Mouse (Mus musculus) thymus, postnatal 14 days (tissue): Measurements from ENCODE around the gene Terf2.
A peak's percentile ranks its signal among the peaks of the same experiment; 100 is the strongest.
"Not testable (repeated sequence)": the region's sequence is repeated elsewhere in the genome, so short reads cannot be mapped to it uniquely, and the experiment has no call there.

Experiments
- DNase-seq: peaks from one replicate; pipeline ENCODE4 v3.0.0; 2021

Gene Terf2

DNA sequence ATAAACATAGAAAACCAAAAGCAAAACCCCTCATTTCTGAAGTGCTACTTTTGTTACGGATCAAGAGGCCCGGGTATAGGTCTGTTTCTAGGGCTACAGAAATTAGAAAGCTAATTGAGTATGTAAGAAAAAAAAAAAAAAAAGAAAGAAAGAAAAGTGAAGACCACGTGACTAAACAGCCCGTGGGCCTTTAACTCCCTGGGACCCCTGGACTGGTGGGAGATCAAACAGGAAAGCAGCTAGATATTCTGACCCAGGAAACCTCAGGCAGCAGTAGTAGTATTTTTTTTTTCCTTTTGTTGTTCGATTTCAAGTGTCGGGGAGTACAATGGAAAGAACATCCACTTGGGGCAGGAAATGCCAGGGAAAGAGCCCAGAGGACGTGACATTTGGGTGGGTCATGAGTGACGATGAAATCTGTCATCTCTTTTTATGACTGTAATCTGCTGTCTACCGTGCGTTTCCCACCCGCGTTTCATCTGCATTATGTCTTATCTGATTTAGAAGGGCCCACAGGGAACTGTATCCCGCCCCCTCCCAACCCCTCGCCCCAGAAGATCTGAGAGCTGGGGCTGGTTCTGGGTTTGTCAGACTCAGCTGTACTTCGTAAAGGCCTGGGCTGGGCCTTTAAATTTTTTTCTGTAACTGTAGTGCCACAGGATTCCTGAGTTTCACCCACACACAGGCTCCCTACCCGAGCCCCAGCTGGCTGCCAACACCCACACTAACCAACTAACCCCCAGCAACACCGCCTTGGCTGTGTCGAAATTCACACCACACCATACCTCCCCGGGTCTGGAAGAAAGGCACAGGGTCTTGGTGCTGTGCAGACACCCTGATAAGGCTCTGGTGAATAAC, 18.0 kb upstream of the Terf2 start:
- no peak for DNase-seq

DNA sequence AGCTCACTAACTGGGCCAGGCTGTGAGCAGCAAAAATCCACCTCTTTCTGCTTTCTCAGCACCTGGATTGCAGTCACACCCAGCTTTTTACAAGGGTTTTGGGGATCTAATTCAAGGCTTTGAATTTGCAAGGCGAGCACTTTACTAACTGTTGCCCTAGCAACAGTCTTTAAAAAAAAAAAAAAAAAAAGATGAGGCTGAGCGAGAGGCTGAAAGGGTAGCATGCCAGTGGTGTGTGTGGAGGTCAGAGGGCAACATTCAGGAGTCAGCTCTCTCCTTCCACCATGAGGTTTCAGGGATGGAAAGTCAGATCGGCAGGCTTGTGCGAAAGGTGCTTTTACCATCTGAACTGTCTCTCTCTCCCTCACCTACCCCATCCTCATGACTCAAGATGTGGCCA, 16.9 kb upstream of the Terf2 start:
- no peak for DNase-seq

DNA sequence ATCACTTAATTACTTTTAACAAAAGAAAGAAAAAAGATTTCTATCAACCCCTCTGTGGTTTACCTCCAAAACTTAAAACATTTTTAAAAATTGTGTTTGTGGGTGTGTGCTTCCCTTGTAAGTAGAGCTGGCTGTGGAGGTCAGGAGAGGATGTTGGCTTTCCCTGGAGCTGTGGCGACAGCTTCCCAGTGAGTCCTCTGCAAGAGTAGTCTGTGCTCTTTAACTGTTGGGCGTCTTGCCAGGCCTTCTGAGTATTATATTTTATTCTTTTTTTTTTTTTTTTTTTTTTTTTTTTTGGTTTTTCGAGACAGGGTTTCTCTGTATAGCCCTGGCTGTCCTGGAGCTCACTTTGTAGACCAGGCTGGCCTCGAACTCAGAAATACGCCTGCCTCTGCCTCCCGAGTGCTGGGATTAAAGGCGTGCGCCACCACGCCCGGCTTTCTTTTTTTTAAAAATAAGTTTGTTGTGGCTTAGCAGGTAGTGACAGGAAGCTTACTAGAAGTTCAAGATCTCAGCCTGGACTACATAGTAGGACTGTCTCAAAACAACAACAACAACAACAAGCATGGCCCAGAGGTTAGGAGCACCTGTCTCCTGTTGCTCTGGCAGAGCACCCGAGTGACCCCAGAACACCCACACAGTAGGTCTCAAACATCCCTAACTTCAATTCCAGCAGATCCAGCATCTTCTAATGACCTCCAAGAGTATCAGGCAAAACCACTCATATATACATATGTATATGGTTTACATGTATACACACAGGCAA, 15.2 kb upstream of the Terf2 start:
- DNase-seq: no peak

DNA sequence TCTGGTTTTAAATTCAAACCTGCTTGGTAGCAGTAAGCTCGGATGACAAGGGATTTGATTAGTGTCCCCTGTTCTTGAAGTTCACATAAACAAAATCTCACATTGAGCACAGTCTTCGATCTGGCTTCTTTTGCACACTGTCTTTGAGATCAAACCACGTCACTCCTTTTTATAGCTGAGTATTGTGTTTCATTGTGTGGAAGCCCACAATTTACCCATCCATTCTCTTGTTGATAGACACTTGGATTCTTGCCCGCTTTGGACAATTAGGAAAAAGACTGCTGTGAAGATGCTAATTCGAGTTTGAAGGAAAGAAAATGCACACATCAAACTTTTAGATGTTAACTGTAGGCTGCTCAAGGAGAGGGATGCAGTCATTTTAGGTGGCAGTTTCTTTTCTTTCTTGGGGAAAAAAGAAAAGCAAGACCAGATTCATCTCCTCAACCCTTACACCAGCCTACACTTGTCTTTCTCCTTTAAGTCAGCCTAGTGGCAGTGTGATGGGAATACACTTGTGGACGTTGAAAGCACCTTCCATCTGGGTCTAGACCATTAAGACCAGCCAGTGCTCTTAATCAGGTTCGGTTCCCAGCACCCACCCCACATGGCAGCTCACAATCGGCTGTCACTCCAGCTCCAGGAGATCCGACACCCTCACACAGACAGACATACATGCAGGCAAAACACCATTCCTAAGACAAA, 14.4 kb upstream of the Terf2 start:
- no peak for DNase-seq

DNA sequence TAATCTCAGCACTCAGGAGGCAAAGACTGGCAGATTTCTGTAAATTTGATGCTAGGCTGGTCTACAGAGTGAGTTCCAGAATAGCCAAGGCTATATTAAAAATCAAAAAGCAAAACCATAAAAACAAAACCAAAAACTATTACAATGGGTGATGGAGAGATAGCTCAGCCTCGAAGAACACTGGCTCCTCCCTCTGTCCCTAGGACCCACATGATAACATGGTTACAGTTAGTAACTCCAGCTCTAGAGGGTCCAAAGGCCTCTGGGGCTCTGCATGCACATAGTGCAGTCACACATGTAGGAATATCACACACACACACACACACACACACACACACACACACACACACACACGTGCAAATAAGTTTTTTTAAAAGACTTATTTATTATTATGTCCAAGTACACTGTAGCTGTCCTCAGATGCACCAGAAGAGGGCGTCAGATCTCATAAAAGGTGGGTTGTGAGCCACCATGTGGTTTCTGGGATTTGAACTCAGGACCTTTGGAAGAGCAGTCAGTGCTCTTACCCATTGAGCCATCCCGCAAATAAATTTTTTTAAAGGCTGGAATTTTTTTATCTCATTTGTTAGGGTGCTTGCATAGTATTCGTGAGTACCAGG, 13.6 kb upstream of the Terf2 start:
- DNase-seq: no peak

DNA sequence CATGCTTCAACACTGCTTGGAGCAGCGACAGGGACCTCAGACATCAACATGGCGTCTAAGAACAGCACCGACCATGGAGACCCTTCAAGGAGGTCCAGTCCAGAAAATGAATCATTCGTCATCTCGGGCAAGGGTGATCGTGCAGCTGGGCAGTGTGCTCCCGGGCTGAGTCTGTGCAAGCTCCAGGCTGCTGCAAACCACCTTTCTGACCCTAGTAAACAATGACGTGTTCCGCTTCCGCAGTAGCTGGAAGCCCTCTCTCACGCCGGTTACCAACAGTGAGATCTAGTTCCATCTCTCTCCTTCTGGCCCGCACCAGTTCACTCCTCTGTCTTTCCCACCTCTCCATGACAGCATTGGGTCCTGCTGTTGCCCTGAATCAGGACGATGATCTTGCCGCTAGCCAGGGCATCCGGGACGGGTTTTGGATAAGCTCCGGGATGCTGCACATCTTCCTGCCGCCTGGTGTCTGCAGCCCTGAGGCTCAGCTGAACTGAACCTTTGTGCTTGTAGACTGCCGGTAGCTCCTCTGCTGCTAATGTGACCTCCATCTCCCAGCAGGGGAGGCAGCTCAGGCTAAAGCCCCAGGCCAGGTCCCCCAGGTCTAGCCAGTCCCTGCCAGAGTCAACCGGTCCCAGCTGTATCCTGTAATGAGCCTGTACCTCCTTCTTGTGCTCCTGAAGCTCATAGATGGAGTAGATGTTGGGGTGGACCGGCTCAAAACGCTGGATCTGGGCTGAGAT, 12.8 kb upstream of the Terf2 start:
- no peak for DNase-seq

DNA sequence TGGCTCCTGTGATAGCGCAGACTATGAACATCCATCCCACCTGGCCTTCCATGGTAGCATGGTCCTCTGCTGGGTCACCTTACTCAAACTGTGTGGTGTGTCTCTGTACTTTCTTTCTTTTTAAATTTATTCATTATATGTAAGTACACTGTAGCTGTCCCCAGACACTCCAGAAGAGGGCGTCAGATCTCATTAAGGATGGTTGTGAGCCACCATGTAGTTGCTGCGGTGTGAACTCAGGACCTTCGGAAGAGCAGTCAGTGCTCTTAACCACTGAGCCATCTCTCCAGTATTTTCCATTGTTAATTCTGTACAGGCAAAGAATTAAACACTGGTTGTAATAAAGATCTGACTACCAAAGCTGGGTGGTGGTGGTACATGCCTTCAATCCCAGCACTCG, 11.7 kb upstream of the Terf2 start:
- DNase-seq: not testable (repeated sequence)

DNA sequence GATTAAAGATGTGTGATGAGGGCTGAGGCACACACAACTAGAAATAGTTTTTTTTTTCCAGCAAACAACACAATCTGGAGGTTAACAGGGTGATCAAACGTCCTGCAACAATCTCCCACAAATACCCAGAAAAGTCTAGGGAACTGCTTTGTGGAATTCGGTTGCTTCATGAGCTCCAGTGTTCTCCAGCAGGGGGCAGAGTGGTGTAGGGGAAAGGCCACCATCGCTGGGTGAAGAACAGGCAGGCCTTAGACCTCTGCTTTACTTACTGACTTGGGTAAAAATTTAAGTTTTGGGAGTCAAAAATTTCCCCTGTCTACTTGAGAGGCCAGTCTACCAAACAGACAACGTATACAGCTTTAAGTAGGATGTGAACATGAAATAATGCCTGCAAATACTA, 8.2 kb upstream of the Terf2 start:
- peak; percentile 81 for DNase-seq

DNA sequence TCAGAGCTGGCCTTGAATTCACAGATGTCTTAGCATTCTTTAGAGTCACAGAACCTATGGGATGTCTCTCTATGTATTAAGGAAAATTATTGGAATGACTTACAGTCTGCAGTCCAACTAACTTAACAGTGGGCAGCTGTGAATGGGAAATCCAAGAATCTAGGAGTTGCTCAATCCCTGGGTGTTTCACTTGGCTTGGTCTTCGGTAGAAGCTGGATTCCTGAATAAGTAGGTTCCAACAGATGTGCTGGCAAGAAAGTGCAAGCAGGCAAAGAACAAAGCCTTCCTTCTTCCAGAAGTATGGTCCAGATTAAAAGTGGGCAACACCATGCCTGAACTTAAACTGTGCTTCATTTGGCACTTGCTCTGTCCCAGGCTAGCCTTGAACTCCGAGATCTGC, 4.3 kb upstream of the Terf2 start:
- DNase-seq: no peak

DNA sequence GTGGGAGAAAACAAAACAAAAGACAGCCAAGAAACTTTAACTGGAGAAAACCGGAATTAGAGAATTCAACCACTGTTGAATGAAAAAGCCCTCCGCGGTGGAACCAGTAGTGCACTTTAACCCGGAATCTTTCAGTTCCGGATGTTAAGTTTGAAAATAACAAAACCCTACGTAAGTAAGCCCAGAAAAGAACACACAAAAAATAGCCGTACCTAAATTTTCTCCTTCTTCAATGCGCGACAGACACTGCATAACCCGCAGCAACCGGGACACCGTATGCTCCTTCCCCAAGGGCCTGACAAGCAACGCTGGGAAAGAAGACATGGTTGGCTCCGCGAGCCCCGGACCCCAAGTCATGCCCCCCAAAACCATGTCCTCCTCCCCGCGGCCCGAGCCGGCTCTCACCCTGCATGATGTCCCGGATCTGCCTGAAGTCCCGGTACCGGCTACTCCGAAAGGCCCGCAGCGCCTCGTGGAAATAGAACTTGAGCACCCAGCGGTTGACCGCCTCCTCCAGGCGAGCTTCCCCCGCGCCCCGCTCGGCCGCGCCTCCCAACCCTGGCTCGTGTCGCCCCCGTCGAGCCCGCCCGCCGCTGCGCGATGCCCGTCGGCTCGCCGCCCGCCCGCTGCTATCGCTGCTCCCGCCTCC, 506 bp downstream of the Terf2 start:
- no peak for DNase-seq

DNA sequence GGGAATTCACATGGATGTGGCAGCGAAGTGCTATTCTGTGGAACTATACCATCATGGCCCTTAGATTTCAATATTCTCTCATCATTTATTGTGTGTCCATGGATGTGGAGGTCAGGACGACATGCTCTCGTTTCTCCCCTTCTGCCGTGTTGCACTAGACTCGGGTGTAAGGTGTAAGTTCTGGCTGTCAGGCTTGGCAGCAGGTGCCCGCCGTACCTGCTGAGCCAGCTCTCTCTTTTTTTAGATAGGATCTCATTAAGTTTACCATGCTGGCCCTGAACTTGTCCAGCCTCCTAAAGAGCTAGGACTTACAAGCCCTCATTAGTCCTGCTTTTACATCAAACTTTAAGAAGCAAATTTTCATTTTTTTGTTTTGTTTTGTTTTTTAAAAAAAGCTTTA, 5.8 kb downstream of the Terf2 start:
- no peak for DNase-seq

DNA sequence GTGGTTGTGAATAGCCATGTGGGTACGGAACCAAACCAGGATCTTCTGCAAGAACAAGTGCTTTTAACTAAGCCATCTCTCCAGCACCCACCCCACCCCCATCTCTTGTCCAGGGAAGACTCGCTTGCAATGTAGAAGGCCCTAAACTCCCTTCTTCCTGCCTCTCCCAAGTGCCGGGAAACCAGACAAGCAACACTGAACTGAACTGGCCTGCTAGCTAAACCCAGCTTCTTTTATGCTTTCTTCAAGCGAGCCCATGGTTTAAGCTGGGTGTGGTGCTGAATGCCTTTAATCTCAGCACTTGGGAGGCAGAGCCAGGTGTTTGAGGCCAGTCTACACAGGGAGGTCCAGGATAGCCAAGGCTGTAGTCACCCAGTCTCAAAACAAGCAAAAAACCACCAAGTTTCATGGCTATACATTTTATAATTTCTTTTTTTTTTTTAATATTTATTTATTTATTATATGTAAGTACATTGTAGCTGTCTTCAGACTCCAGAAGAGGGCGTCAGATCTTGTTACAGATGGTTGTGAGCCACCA, 7.8 kb downstream of the Terf2 start:
- no peak for DNase-seq

DNA sequence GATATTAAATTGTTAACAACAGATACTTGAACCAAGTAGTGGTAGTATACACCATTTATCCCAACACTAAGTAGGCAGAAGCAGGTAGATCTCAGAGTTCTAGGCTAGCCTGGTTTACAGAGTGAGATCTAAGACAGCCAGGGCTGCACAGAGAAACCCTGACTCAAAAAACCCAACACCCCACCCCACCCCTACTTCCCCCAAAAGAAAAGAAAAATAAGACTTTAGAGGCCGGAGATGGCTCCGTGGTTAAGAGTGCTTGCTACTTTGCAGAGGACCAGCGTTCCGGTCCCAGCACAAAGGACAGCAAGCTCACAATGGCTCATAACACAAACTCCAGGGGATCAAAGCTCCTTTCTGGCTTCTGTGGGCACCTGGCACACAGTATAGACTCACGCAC, 10.3 kb downstream of the Terf2 start:
- DNase-seq: no peak

DNA sequence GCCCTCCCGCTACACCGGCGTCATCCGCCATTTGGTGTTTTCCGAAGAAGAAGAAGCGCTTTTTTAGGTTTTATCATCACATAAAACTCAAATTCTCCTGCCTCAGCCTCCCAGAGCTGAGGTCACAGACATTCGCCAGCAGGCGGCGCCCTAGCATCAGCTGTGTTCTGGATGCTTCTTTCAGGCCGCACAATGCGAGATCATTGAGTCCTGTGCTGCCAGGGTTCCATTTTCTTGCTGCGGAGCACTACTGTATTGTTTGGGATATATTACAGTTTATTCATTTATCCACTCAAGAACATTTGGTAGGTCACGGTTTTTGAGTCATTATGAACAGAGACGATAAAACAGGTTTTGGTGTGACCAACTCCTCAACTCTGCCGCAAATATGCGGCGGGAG, 11.0 kb downstream of the Terf2 start:
- DNase-seq: peak; percentile 45

DNA sequence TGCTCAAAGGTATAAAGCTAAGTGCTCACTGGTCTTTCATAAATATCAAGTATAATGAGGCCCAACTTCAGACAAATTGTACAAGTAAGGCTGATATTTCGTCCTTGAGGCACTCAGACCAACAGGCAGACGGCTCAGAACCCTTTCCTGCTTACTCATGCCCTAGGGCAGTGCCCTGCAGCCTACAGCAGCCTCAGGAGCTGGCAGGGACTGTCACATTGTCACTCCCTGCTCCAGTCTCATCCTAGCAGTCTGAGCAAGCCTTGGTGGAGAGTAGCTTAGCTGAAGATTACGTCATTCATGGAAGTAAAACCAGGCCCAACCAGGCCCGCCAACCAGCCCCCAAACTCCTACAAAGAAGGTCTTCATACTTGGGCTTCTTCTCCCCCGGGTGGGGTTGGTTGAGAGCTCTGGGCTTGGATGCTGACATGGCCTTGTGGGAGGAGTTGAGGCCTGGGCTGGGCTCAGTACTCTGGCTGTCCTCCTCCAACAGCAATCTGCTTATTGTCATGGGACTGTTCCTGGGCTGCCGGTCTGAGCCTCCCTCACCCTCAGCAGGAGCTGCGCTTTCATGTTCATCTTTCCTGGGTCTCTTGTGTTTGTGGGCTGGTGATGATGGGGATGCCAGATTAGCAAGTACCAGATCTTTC, 20.0 kb downstream of the Terf2 start:
- DNase-seq: no peak

DNA sequence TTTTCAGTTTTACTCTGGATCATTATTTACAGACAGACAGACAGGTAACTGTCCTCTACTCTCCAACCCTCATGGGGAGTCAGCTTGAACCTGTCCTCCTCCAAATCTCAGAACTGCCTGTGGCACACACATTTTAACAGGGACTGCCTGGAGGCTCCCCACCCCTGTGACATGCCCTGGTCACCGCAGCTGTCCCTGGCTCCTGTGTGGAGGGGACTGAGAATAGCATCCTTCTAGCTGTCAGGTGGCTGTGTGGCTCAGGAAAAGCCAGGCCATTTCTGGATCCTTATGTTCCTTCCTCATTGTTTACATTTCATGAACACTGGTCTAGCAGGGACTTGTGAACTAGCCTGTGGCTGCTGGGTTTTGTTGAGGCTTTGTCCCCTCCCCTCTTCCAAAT, 22.2 kb downstream of the Terf2 start:
- DNase-seq: no peak

DNA sequence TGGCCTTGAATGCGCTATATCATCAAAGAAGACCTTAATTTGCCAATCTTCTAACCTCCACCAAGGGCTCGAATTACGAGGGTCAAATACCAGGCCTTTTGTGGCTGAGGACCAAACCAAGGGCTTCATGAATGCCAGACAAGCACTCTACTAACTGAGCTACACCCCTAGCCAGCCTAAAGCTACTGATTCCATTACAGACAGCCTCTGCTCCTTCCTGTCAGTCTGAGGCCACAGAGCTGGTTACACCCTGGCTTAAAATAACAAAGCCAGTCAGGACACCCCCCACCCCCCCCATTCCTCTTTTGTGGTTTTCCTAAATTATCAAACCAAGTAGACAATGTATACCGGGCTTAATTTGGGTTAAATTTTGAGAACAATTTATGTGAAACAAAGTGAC, 22.6 kb downstream of the Terf2 start:
- no peak for DNase-seq

DNA sequence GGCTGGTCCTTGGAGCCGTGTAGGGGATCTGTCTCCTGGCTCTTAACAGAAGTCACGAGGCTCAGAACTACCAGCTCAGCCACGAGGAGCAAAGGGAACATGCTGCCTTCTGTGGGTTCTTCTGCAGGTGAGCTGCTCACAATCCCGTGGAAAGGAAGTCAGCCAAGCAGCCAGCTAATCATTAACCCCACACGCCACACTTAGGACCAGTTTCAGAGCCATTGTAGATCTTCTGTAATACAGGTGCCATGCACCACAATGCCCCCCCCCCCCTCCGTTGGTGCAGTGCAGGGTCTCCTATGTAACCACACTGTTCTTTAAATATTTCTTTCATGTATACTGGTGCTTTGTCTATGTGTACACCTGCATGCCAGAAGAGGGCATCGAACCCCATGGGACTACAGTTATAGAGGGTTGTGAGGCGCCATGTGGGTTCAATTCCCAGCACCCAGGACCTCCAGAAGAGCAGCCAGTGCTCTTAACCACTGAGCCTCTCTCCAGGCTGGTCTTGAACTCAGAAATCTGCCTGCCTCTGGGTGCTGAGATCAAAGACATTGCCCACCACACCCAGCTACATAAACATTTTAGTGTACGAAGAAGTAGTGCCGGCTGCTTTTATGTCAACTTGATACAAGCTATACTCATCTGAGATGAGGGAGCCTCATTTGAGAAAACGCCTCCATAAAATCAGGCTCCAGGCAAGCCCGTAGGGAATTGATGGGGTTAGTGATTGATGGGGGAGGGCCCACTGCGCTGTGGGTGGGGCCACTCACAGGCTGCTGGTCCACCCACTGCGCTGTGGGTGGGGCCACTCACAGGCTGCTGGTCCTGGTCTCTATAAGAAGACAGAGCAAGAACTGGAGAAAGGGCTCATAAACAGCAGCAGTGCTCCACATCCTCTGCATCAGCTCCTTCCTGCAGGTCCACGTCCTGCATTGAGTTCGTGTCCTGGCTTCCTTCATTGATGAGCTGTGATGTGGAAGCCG, 30.5 kb downstream of the Terf2 start, which contains the start of gene Tmed6:
Gene Tmed6, minus strand, starts transcription at position 134 of the 986 bp plus-strand sequence.
- no peak for DNase-seq

DNA sequence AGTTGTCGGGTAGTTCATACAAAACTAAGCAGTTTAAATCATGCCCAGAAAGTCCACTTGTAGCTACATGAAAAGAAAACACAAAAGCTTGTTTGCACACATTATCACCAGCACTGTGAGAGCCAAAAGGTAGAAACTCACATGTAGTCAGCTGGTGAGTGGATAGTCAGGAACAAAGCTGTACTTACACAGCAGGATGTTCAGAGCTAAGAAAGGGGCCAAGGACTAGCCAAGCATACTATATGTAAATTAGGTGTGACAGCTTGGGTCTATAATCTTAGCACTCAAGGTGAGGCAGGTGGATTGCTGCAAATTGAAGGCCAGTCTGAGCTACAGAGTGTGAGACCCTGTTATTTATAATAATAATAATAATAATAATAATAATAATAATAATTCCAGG, 33.7 kb downstream of the Terf2 start:
- DNase-seq: no peak

DNA sequence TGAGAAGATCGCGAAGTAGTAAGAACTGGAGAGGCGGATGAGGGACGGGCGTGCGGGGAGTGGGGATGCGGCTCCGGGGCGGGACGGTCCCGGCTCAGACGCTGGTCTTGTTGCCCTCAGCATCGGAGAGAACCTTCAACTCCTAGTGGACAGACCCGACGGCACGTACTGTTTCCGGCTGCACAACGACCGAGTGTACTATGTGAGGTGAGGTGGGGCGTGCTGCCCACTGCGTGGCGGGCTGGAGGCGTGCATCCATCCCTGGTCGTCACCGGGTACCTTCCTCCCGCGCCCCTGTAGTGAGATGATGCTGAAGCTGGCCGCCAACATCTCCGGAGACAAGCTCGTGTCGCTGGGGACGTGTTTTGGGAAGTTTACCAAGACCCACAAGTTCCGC, 39.4 kb downstream of the Terf2 start:
- no peak for DNase-seq
